Mouse (Mus musculus): ENCODE results near the gene Prkcd. TPM values are rescaled to one million over a fixed set of nuclear protein-coding genes. Genes with fewer than 3 reads are reported as not detected.

Gene Prkcd
- total RNA-seq, 2 experiments from 2014 or later: 71.8 to 118 TPM

GRCm38 (mm10) chr14:30609499-30609898 lies 16.5 kb downstream of the Prkcd start:
- ATAC-seq (replicated peaks; ENCODE audit: poor library complexity): no peak

- no peak for ATAC-seq (replicated peaks; ENCODE audit: poor library complexity)
Observed at GRCm38 (mm10) chr14:30608176-30608575, 17.8 kb downstream of the Prkcd start.

GRCm38 (mm10) chr14:30607696-30608095 lies 18.3 kb downstream of the Prkcd start:
- peak; percentile 42 for ATAC-seq (replicated peaks; ENCODE audit: poor library complexity)

- ATAC-seq (replicated peaks; ENCODE audit: poor library complexity): no peak
Observed at GRCm38 (mm10) chr14:30606817-30607216, 19.2 kb downstream of the Prkcd start.

GRCm38 (mm10) chr14:30597142-30597541 lies 28.9 kb downstream of the Prkcd start:
- ATAC-seq (replicated peaks; ENCODE audit: poor library complexity): no peak

GRCm38 (mm10) chr14:30596407-30596806 lies 29.6 kb downstream of the Prkcd start:
- no peak for ATAC-seq (replicated peaks; ENCODE audit: poor library complexity)

GRCm38 (mm10) chr14:30595576-30596313 lies 30.3 kb downstream of the Prkcd start:
- ATAC-seq (replicated peaks; ENCODE audit: poor library complexity): no peak

- no peak for ATAC-seq (replicated peaks; ENCODE audit: poor library complexity)
Observed at GRCm38 (mm10) chr14:30594092-30594695, 31.8 kb downstream of the Prkcd start.

GRCm38 (mm10) chr14:30593279-30594091 lies 32.5 kb downstream of the Prkcd start:
- peak; percentile 80 for ATAC-seq (replicated peaks; ENCODE audit: poor library complexity)

GRCm38 (mm10) chr14:30591417-30591816 lies 34.6 kb downstream of the Prkcd start:
- peak; percentile 68 for ATAC-seq (replicated peaks; ENCODE audit: poor library complexity)

GRCm38 (mm10) chr14:30590918-30591317 lies 35.1 kb downstream of the Prkcd start:
- no peak for ATAC-seq (replicated peaks; ENCODE audit: poor library complexity)

- no peak for ATAC-seq (replicated peaks; ENCODE audit: poor library complexity)
Observed at GRCm38 (mm10) chr14:30590041-30590645, 35.9 kb downstream of the Prkcd start.

- ATAC-seq (replicated peaks; ENCODE audit: poor library complexity): peak; percentile 40; the same call in 1 of the 2 replicates
Observed at GRCm38 (mm10) chr14:30586780-30587461, 39.1 kb downstream of the Prkcd start.

GRCm38 (mm10) chr14:30585323-30585722 lies 40.7 kb downstream of the Prkcd start:
- ATAC-seq (replicated peaks; ENCODE audit: poor library complexity): no peak

GRCm38 (mm10) chr14:30584497-30585251 lies 41.3 kb downstream of the Prkcd start:
- ATAC-seq (replicated peaks; ENCODE audit: poor library complexity): no peak

GRCm38 (mm10) chr14:30584077-30584476 lies 41.9 kb downstream of the Prkcd start:
- no peak for ATAC-seq (replicated peaks; ENCODE audit: poor library complexity)

- ATAC-seq (replicated peaks; ENCODE audit: poor library complexity): no peak
Observed at GRCm38 (mm10) chr14:30581238-30581637, 44.8 kb downstream of the Prkcd start.

- ATAC-seq (replicated peaks; ENCODE audit: poor library complexity): 0 out of 2 replicates have a peak, but pooled peaks have one; percentile 24
Observed at GRCm38 (mm10) chr14:30579882-30580281, 46.1 kb downstream of the Prkcd start.

- peak; percentile 61 for ATAC-seq (replicated peaks; ENCODE audit: poor library complexity)
Observed at GRCm38 (mm10) chr14:30579180-30579579, 46.8 kb downstream of the Prkcd start.
